Mouse (Mus musculus) heart, adult 2 months (tissue): Measurements from ENCODE around the gene Nanos3.

Experiments
- CTCF ChIP-seq: fragments of 200-600 bp; IDR thresholded peaks from 2 replicates; pipeline ENCODE4 v1.8.1; 2022; ENCODE audit warnings: antibody characterized with exemption, mild to moderate bottlenecking, moderate library complexity
- EP300 ChIP-seq: fragments of 200-500 bp; IDR thresholded peaks from 2 replicates; pipeline ENCODE4 v1.6.1; 2011; ENCODE audit warnings: low read depth, low read length, control low read depth; ENCODE audit not compliant: insufficient read depth
- POLR2A ChIP-seq: fragments of 200-500 bp; IDR thresholded peaks from 2 replicates; pipeline ENCODE4 v1.6.1; 2011; ENCODE audit warnings: mild to moderate bottlenecking, low read depth, low read length, control low read depth; ENCODE audit not compliant: insufficient read depth

DNA sequence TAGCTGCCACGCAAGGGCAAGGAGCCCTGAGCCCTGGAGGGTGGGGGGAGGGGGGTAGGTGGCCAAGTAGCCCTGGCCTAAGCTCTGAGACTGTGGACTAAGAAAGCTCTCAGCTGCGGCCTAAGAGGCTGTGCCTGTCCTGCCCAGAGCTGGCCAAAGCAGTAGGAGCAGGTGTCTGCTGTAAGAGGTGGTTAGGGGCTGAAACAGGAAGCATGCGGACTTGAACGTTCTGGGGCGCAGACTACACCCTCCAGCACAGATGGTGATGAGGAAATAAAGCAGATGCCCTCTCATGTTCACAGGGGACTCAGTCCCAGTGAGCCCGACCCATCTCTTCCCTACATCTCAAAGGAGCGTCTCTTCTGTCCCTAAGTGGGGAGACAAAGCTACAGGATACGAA is 52.8 kb downstream of the Nanos3 start:
- TF ChIP-seq EP300 (no peak), CTCF (no peak), POLR2A (no peak)
